Mouse (Mus musculus) lung, postnatal 14 days (tissue): Measurements from ENCODE around the gene Pkdcc.

Experiments used
- DNase-seq: peaks from one replicate; pipeline ENCODE4 v3.0.0; 2021

The Pkdcc gene

GRCm38 (mm10) chr17:83213228-83213915 is 1.7 kb upstream of the Pkdcc start:
- no peak for DNase-seq

GRCm38 (mm10) chr17:83214161-83214592 is 915 bp upstream of the Pkdcc start:
- DNase-seq = peak; percentile 58

- peak; percentile 40 for DNase-seq
Observed at GRCm38 (mm10) chr17:83215529-83216244, 595 bp downstream of the Pkdcc start.

GRCm38 (mm10) chr17:83216251-83216919 is 1.3 kb downstream of the Pkdcc start:
- no peak for DNase-seq

- no peak for DNase-seq
Observed at GRCm38 (mm10) chr17:83218189-83218588, 3.1 kb downstream of the Pkdcc start.

- no peak for DNase-seq
Observed at GRCm38 (mm10) chr17:83218722-83219121, 3.6 kb downstream of the Pkdcc start.

- DNase-seq = peak; percentile 22
Observed at GRCm38 (mm10) chr17:83219351-83220287, 4.5 kb downstream of the Pkdcc start.

GRCm38 (mm10) chr17:83220954-83221538 is 6.0 kb downstream of the Pkdcc start:
- no peak for DNase-seq

GRCm38 (mm10) chr17:83221611-83222500 is 6.8 kb downstream of the Pkdcc start:
- no peak for DNase-seq

GRCm38 (mm10) chr17:83222705-83223104 is 7.6 kb downstream of the Pkdcc start:
- DNase-seq = no peak

- DNase-seq = no peak
Observed at GRCm38 (mm10) chr17:83224451-83224971, 9.4 kb downstream of the Pkdcc start.

GRCm38 (mm10) chr17:83226395-83226986 is 11.4 kb downstream of the Pkdcc start:
- DNase-seq = no peak

GRCm38 (mm10) chr17:83231357-83231756 is 16.3 kb downstream of the Pkdcc start:
- DNase-seq = no peak

- DNase-seq = no peak
Observed at GRCm38 (mm10) chr17:83235227-83235626, 20.1 kb downstream of the Pkdcc start.

GRCm38 (mm10) chr17:83236202-83236601 is 21.1 kb downstream of the Pkdcc start:
- DNase-seq = no peak

- DNase-seq = no peak
Observed at GRCm38 (mm10) chr17:83238123-83239058, 23.3 kb downstream of the Pkdcc start.

GRCm38 (mm10) chr17:83244502-83244901 is 29.4 kb downstream of the Pkdcc start:
- DNase-seq = no peak

- DNase-seq = no peak
Observed at GRCm38 (mm10) chr17:83245460-83245859, 30.4 kb downstream of the Pkdcc start.

GRCm38 (mm10) chr17:83246090-83246489 is 31.0 kb downstream of the Pkdcc start:
- DNase-seq = no peak
